Mouse (Mus musculus) ovary, adult 18-20 months (tissue): Measurements from ENCODE around the gene Slc25a36.

Experiments
- DNase-seq: peaks from one replicate; pipeline ENCODE4 v3.0.0; 2022; ENCODE audit warnings: low spot score, mixed read lengths

The Slc25a36 gene

GRCm38 (mm10) chr9:97111506-97111905 lies 549 bp upstream of the Slc25a36 start:
- no peak for DNase-seq

- DNase-seq, result no peak
Observed at GRCm38 (mm10) chr9:97106481-97107160, 4.3 kb downstream of the Slc25a36 start.

- no peak for DNase-seq
Observed at GRCm38 (mm10) chr9:97105400-97105985, 5.5 kb downstream of the Slc25a36 start.

GRCm38 (mm10) chr9:97103376-97104061 lies 7.4 kb downstream of the Slc25a36 start:
- DNase-seq, result no peak

GRCm38 (mm10) chr9:97098985-97099384 lies 12.0 kb downstream of the Slc25a36 start:
- no peak for DNase-seq

- no peak for DNase-seq
Observed at GRCm38 (mm10) chr9:97096180-97096579, 14.8 kb downstream of the Slc25a36 start.

GRCm38 (mm10) chr9:97087850-97088249 lies 23.1 kb downstream of the Slc25a36 start:
- no peak for DNase-seq

GRCm38 (mm10) chr9:97084628-97085027 lies 26.3 kb downstream of the Slc25a36 start:
- DNase-seq, result no peak

GRCm38 (mm10) chr9:97081106-97081862 lies 29.7 kb downstream of the Slc25a36 start:
- no peak for DNase-seq

- DNase-seq, result no peak
Observed at GRCm38 (mm10) chr9:97069911-97070310, 41.0 kb downstream of the Slc25a36 start.

- DNase-seq, result no peak
Observed at GRCm38 (mm10) chr9:97069466-97069865, 41.5 kb downstream of the Slc25a36 start.

- peak; percentile 39 for DNase-seq
Observed at GRCm38 (mm10) chr9:97068201-97069095, 42.5 kb downstream of the Slc25a36 start.

- DNase-seq, result no peak
Observed at GRCm38 (mm10) chr9:97067761-97068160, 43.2 kb downstream of the Slc25a36 start.

GRCm38 (mm10) chr9:97065885-97066284 lies 45.1 kb downstream of the Slc25a36 start:
- no peak for DNase-seq

- no peak for DNase-seq
Observed at GRCm38 (mm10) chr9:97065216-97065615, 45.7 kb downstream of the Slc25a36 start.

GRCm38 (mm10) chr9:97064161-97064560 lies 46.8 kb downstream of the Slc25a36 start:
- DNase-seq, result no peak

GRCm38 (mm10) chr9:97061696-97062095 lies 49.3 kb downstream of the Slc25a36 start:
- no peak for DNase-seq

GRCm38 (mm10) chr9:97056541-97057338 lies 54.2 kb downstream of the Slc25a36 start:
- DNase-seq, result no peak

GRCm38 (mm10) chr9:97055906-97056305 lies 55.1 kb downstream of the Slc25a36 start:
- DNase-seq, result no peak

- DNase-seq, result no peak
Observed at GRCm38 (mm10) chr9:97051176-97051575, 59.8 kb downstream of the Slc25a36 start.

- DNase-seq, result no peak
Observed at GRCm38 (mm10) chr9:97046240-97046639, 64.7 kb downstream of the Slc25a36 start.
